Mouse (Mus musculus): Measurements from ENCODE around the gene Tspyl2. TPM values are rescaled to one million over a fixed set of nuclear protein-coding genes. Genes with fewer than 3 reads are reported as not detected.
"Not testable (repeated sequence)": the region's sequence is repeated elsewhere in the genome, so short reads cannot be mapped to it uniquely, and the experiment has no call there.

The Tspyl2 gene
- total and polyA plus RNA-seq, 2 experiments from 2014 or later: 39.7 to 51.7 TPM

- Histone ChIP-seq H3K36me3 (ENCODE audit: insufficient read depth) (no peaks in the 10 kb centered on the region), H3K4me1 (ENCODE audit: insufficient read depth) (no peaks in the 10 kb centered on the region), H3K4me3 (ENCODE audit: low read depth, low read length) (peak within 1 kb of the TSS; percentile 53), H3K27me3 (ENCODE audit: insufficient read depth, low read length) (no peaks in the 10 kb centered on the region), H3K4me2 (ENCODE audit: low read depth) (peak within 1 kb of the TSS; percentile 50), H3K27ac (ENCODE audit: low read depth, low read length) (peak within 1 kb of the TSS; percentile 82), H3K9ac (peak within 1 kb of the TSS; percentile 75), H3K9me3 (ENCODE audit: low read length) (no peaks in the 10 kb centered on the region)
- WGBS: 19% methylated on average over 29 of the region's 29 CpGs
- ATAC-seq: peak; percentile 100
- DNase-seq: peak; percentile 89
- no peak for TF ChIP-seq CTCF (IDR thresholded peaks at IDR 0.05; ENCODE audit: low read depth)
Observed at GRCm38 (mm10) chrX:152326996-152327688, 15.1 kb downstream of the Tspyl2 start, which contains the start of gene Kantr. Kantr (minus strand) TSS chrX:152327495.

- no peaks in the 10 kb centered on the region for H3K4me1 ChIP-seq (ENCODE audit: insufficient read depth)
- H3K27ac ChIP-seq (ENCODE audit: low read depth, low read length): no peak overlapping the region
- no peak overlapping the region for H3K9ac ChIP-seq
- no peaks in the 10 kb centered on the region for H3K36me3 ChIP-seq (ENCODE audit: insufficient read depth)
- 87% methylated on average over 1 of the region's 1 CpGs for whole genome bisulfite sequencing
- TF ChIP-seq CTCF (IDR thresholded peaks at IDR 0.05; ENCODE audit: low read depth): no peak; the same call in 1 of the 2 replicates
- no peak overlapping the region for H3K4me3 ChIP-seq (ENCODE audit: low read depth, low read length)
- H3K4me2 ChIP-seq (ENCODE audit: low read depth): no peak overlapping the region
- no peaks in the 10 kb centered on the region for H3K9me3 ChIP-seq (ENCODE audit: low read length)
- ATAC-seq (no peak), DNase-seq (no peak)
- H3K27me3 ChIP-seq (ENCODE audit: insufficient read depth, low read length): no peaks in the 10 kb centered on the region
Observed at GRCm38 (mm10) chrX:152323584-152323983, 18.6 kb downstream of the Tspyl2 start.

DNA sequence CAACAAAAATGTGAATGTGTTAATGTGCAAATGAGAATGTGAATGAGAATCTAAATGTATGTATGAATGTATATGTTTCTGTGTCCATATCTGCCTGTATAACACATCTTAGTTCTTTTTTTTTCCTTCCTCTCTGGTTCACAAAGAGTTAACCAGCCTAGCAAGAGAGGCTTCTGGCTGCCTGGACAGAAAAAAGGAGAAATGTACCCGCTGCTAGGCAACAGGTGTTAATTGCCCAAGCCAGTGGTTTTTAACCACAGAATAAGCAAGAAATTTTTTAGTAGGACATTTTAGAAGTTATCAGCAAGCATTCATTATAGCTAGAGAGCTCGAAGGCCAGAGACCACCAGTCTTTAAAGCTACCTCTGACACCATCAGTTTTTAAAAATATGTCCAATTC, 19.4 kb downstream of the Tspyl2 start:
- Histone ChIP-seq H3K4me3 (ENCODE audit: low read depth, low read length) (no peak overlapping the region), H3K27ac (ENCODE audit: low read depth, low read length) (no peak overlapping the region), H3K9me3 (ENCODE audit: low read length) (no peaks in the 10 kb centered on the region), H3K27me3 (ENCODE audit: insufficient read depth, low read length) (no peaks in the 10 kb centered on the region), H3K4me1 (ENCODE audit: insufficient read depth) (no peaks in the 10 kb centered on the region), H3K9ac (no peak overlapping the region), H3K36me3 (ENCODE audit: insufficient read depth) (no peaks in the 10 kb centered on the region), H3K4me2 (ENCODE audit: low read depth) (no peak overlapping the region)
- WGBS: 24% methylated on average over 2 of the region's 2 CpGs
- no peak for DNase-seq
- no peak for ATAC-seq
- TF ChIP-seq CTCF (IDR thresholded peaks at IDR 0.05; ENCODE audit: low read depth): no peak

GRCm38 (mm10) chrX:152320535-152320934, 21.7 kb downstream of the Tspyl2 start:
- TF ChIP-seq CTCF (IDR thresholded peaks at IDR 0.05; ENCODE audit: low read depth): no peak
- H3K4me1 ChIP-seq (ENCODE audit: insufficient read depth): no peaks in the 10 kb centered on the region

GRCm38 (mm10) chrX:152307942-152308341, 34.3 kb downstream of the Tspyl2 start:
- 56% methylated on average over 2 of the region's 2 CpGs for WGBS
- H3K4me1 ChIP-seq (ENCODE audit: insufficient read depth): no peaks in the 10 kb centered on the region
- H3K9me3 ChIP-seq (ENCODE audit: low read length): no peaks in the 10 kb centered on the region
- H3K4me2 ChIP-seq (ENCODE audit: low read depth): no peak overlapping the region
- ATAC-seq (peak; percentile 66), DNase-seq (peak; percentile 44)
- no peak overlapping the region for H3K9ac ChIP-seq
- no peaks in the 10 kb centered on the region for H3K27me3 ChIP-seq (ENCODE audit: insufficient read depth, low read length)
- TF ChIP-seq CTCF (IDR thresholded peaks at IDR 0.05; ENCODE audit: low read depth): peak; percentile 51
- no peak overlapping the region for H3K27ac ChIP-seq (ENCODE audit: low read depth, low read length)
- no peak overlapping the region for H3K4me3 ChIP-seq (ENCODE audit: low read depth, low read length)
- no peaks in the 10 kb centered on the region for H3K36me3 ChIP-seq (ENCODE audit: insufficient read depth)

More at GRCm38 (mm10) chrX:152320535-152320934, 21.7 kb downstream of the Tspyl2 start:
- Histone ChIP-seq H3K4me3 (ENCODE audit: low read depth, low read length) (no peak overlapping the region), H3K9ac (no peak overlapping the region), H3K27me3 (ENCODE audit: insufficient read depth, low read length) (no peaks in the 10 kb centered on the region), H3K27ac (ENCODE audit: low read depth, low read length) (no peak overlapping the region), H3K36me3 (ENCODE audit: insufficient read depth) (no peaks in the 10 kb centered on the region), H3K4me2 (ENCODE audit: low read depth) (no peak overlapping the region), H3K9me3 (ENCODE audit: low read length) (no peaks in the 10 kb centered on the region)
- ATAC-seq: no peak
- WGBS: 87% methylated on average over 4 of the region's 4 CpGs
- no peak for DNase-seq

DNA sequence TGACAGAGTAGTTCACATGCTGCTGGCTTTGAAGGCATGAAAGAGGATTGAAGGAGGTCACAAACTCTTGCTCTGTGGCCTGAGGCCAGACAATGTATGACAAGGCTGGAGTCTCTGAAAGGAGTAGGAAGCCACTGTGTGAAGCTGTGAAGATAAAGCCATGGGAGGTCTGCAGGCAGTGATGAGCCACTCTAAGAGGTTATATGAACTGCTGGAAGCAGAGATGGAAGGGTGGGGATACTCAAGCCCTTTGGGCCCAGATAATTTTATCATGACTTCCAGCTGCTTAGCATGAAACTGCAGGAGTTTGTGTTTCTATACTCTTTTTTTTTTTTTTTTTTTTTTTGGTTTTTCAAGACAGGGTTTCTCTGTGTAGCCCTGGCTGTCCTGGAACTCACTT, 34.9 kb downstream of the Tspyl2 start:
- TF ChIP-seq CTCF (IDR thresholded peaks at IDR 0.05; ENCODE audit: low read depth): no peak
- no peaks in the 10 kb centered on the region for H3K36me3 ChIP-seq (ENCODE audit: insufficient read depth)
- no peaks in the 10 kb centered on the region for H3K27me3 ChIP-seq (ENCODE audit: insufficient read depth, low read length)
- no peak overlapping the region for H3K4me3 ChIP-seq (ENCODE audit: low read depth, low read length)
- no peak for DNase-seq
- no peak overlapping the region for H3K27ac ChIP-seq (ENCODE audit: low read depth, low read length)
- no peak overlapping the region for H3K9ac ChIP-seq
- no peaks in the 10 kb centered on the region for H3K4me1 ChIP-seq (ENCODE audit: insufficient read depth)
- ATAC-seq: no peak
- no peak overlapping the region for H3K4me2 ChIP-seq (ENCODE audit: low read depth)
- no peaks in the 10 kb centered on the region for H3K9me3 ChIP-seq (ENCODE audit: low read length)

DNA sequence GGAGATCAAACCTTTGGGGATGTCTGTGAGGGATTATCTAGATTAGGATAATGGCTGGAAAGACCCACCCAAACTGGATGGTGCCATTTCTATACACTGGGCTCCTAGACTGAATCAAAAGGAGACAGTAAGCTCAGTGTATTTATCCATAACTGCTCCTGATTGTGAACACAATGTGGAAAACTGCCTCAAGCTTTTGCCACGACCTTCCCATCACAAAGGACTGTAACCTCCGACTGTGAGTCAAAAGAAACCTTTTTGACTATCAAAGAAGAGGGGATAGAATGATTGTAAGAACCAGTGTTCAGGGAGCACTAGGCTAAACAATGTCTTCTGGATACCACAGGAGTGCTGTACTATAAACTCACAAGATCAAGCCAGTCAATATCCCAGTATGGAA, 36.0 kb downstream of the Tspyl2 start:
- H3K27me3 ChIP-seq (ENCODE audit: insufficient read depth, low read length): no peaks in the 10 kb centered on the region
- H3K36me3 ChIP-seq (ENCODE audit: insufficient read depth): no peaks in the 10 kb centered on the region
- no peaks in the 10 kb centered on the region for H3K4me1 ChIP-seq (ENCODE audit: insufficient read depth)
- WGBS: 64% methylated on average over 2 of the region's 2 CpGs
- no peak overlapping the region for H3K4me2 ChIP-seq (ENCODE audit: low read depth)
- H3K4me3 ChIP-seq (ENCODE audit: low read depth, low read length): no peak overlapping the region
- ATAC-seq (no peak), DNase-seq (no peak)
- no peak for TF ChIP-seq CTCF (IDR thresholded peaks at IDR 0.05; ENCODE audit: low read depth)
- H3K27ac ChIP-seq (ENCODE audit: low read depth, low read length): no peak overlapping the region
- H3K9ac ChIP-seq: no peak overlapping the region
- no peaks in the 10 kb centered on the region for H3K9me3 ChIP-seq (ENCODE audit: low read length)

DNA sequence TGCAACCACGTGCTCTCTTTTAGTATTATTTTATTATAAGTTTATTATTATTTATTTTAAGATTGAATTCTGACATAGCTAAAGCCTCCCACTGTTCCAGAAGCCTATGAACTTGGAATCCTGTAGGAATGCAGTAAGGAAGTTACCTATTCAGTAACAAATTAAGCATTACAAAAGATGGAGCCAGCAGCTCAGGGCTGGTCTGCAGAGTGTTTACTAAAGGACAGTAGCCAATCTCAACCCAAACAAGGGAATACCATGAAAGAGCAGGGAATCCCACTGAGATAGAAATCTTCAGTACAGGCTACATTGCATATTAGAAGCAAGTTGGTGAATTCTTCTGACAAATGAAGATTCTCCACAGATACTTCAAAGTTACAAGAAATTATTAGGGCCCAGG, 55.2 kb downstream of the Tspyl2 start:
- not testable (repeated sequence) for ATAC-seq; DNase-seq; H3K4me1 ChIP-seq (ENCODE audit: insufficient read depth); H3K27ac ChIP-seq (ENCODE audit: low read depth, low read length); H3K36me3 ChIP-seq (ENCODE audit: insufficient read depth); H3K9me3 ChIP-seq (ENCODE audit: low read length); H3K27me3 ChIP-seq (ENCODE audit: insufficient read depth, low read length); H3K4me2 ChIP-seq (ENCODE audit: low read depth); H3K4me3 ChIP-seq (ENCODE audit: low read depth, low read length); H3K9ac ChIP-seq
- whole genome bisulfite sequencing: 55% methylated on average over 1 of the region's 1 CpGs
